Mouse (Mus musculus): ENCODE measurements around the gene Gm10944. TPM values are rescaled to one million over a fixed set of nuclear protein-coding genes. Genes with fewer than 3 reads are reported as not detected.

Gm10944 gene
- total RNA-seq, 2 experiments from 2014 or later: not detected

- H3K27ac ChIP-seq: no peak overlapping the region
- DNase-seq (ENCODE audit: extremely low spot score in 1 of 2, low spot score in 2 of 2): no peak
- intact Hi-C loops (cut with DNase I): no loop called here
- TF ChIP-seq CTCF (IDR thresholded peaks at IDR 0.05): no peak
- H3K4me3 ChIP-seq: no peak overlapping the region
These were observed 29.7 kb downstream of the Gm10944 start for GRCm38 (mm10) chr10:10710837-10711236.

- Histone ChIP-seq H3K4me3 (no peak overlapping the region), H3K27ac (no peak overlapping the region)
- intact Hi-C loops (cut with DNase I): no loop called here
- no peak for TF ChIP-seq CTCF (IDR thresholded peaks at IDR 0.05)
- no peak for DNase-seq (ENCODE audit: extremely low spot score in 1 of 2, low spot score in 2 of 2)
These were observed 45.4 kb downstream of the Gm10944 start for GRCm38 (mm10) chr10:10726501-10726900.

Other genes with a start within 250 kb of the Gm10944 start
- gene Adgb, start 209.0 kb upstream of the Gm10944 start, total RNA-seq (2021): under 1 TPM; 0.32 to 0.56 TPM
- 1 to 10 TPM; 1.6 to 2.2 TPM for gene Rab32, start 123.1 kb upstream of the Gm10944 start, total RNA-seq (2021)